ENCODE assay signal across 14 mouse cellular contexts in genomic region chr17:30193615-30194014, GRCm38 (mm10).
DNase-seq lines count a peak whose midpoint lies in the region; ATAC-seq lines count a peak whose summit lies in the region.
"Had no signal": no experiment of that assay in that cellular context is flagged by ENCODE, and none has a peak within 500 bp of the region (broad histone marks: within the 10 kb centered on the region; RNA-seq: fewer than 3 reads in every experiment).

No protein-coding gene starts in this region.

- H3K36me3 ChIP-seq in hindbrain, embryonic 14.5 days (replicated peaks; ENCODE audit: control insufficient read depth, insufficient read depth), result no peaks in the 10 kb centered on the region
- H3K36me3 ChIP-seq in hindbrain, embryonic 16.5 days (ENCODE audit: control insufficient read depth, insufficient read depth, low read length), result no peaks in the 10 kb centered on the region
- peaks cover 3% of the 10 kb centered on the region; the same call in 1 of the 2 replicates for H3K36me3 ChIP-seq in midbrain, embryonic 13.5 days
- H3K36me3 ChIP-seq in midbrain, embryonic 10.5 days, result peaks cover 39% of the 10 kb centered on the region
- no peaks in the 10 kb centered on the region for H3K36me3 ChIP-seq in midbrain, embryonic 16.5 days (ENCODE audit: control insufficient read depth, insufficient read depth, low read length)

- H3K4me1 ChIP-seq in hindbrain, embryonic 14.5 days (replicated peaks; ENCODE audit: control insufficient read depth, insufficient read depth, low read length), result peaks cover 93% of the 10 kb centered on the region
- peaks cover 45% of the 10 kb centered on the region for H3K4me1 ChIP-seq in hindbrain, embryonic 16.5 days (ENCODE audit: control insufficient read depth, insufficient read depth, low read depth, low read length)
- peaks cover 94% of the 10 kb centered on the region for H3K4me1 ChIP-seq in midbrain, embryonic 13.5 days (replicated peaks)
- peaks cover 71% of the 10 kb centered on the region for H3K4me1 ChIP-seq in midbrain, embryonic 10.5 days
- peaks cover 73% of the 10 kb centered on the region for H3K4me1 ChIP-seq in midbrain, embryonic 16.5 days (ENCODE audit: control insufficient read depth, insufficient read depth, low read length)

- no peak overlapping the region for H3K9ac ChIP-seq in hindbrain, embryonic 14.5 days
- no peak overlapping the region for H3K9ac ChIP-seq in hindbrain, embryonic 16.5 days (ENCODE audit: low read depth, low read length)
- no peak overlapping the region for H3K9ac ChIP-seq in midbrain, embryonic 13.5 days (replicated peaks)
- no peak overlapping the region for H3K9ac ChIP-seq in midbrain, embryonic 16.5 days (ENCODE audit: low read depth, low read length)
- H3K9ac ChIP-seq: kidney, embryonic 15.5 days; limb, embryonic 13.5 days; liver, postnatal 0 days had no signal

- no peak overlapping the region for H3K4me3 ChIP-seq in hindbrain, embryonic 14.5 days (replicated peaks; ENCODE audit: low read length)
- H3K4me3 ChIP-seq in hindbrain, embryonic 16.5 days (ENCODE audit: low read length), result no peak overlapping the region
- no peak overlapping the region for H3K4me3 ChIP-seq in midbrain, embryonic 13.5 days (replicated peaks)
- no peak overlapping the region for H3K4me3 ChIP-seq in midbrain, embryonic 10.5 days
- H3K4me3 ChIP-seq in midbrain, embryonic 16.5 days (ENCODE audit: low read depth, low read length), result no peak overlapping the region
- H3K4me3 ChIP-seq: erythroblast, embryonic 14.5 days; kidney, embryonic 15.5 days; limb, embryonic 13.5 days had no signal

- peak; percentile 2 to 5 for DNase-seq in frontal cortex, postnatal 14 days (ENCODE audit: low spot score in 2 of 2)
- DNase-seq in frontal cortex, postnatal 10 days (ENCODE audit: low spot score in 2 of 2), result no peak
- no peak for DNase-seq in hindbrain, embryonic 14.5 days (ENCODE audit: low spot score)
- DNase-seq in midbrain, embryonic 10.5 days (ENCODE audit: low spot score), result no peak
- DNase-seq: adrenal gland, postnatal 25 days; lung, postnatal 36 days had no signal

- H3K27ac ChIP-seq in hindbrain, embryonic 14.5 days, result peak overlapping the region; percentile 78
- no peak overlapping the region for H3K27ac ChIP-seq in hindbrain, embryonic 16.5 days (ENCODE audit: low read depth, low read length)
- H3K27ac ChIP-seq in midbrain, embryonic 13.5 days, result peak overlapping the region; percentile 86
- H3K27ac ChIP-seq in midbrain, embryonic 10.5 days (replicated peaks), result no peak overlapping the region
- H3K27ac ChIP-seq in midbrain, embryonic 16.5 days (ENCODE audit: low read length), result peak overlapping the region; percentile 81
- H3K27ac ChIP-seq: kidney, embryonic 15.5 days; limb, embryonic 13.5 days had no signal

- ATAC-seq in hindbrain, embryonic 14.5 days (ENCODE audit: low FRiP score), result no peak
- no peak for ATAC-seq in hindbrain, embryonic 16.5 days
- no peak for ATAC-seq in midbrain, embryonic 13.5 days
- ATAC-seq in midbrain, embryonic 16.5 days, result no peak
- ATAC-seq in megakaryocyte-erythroid progenitor cell, adult 5-6 weeks (replicated peaks; ENCODE audit: low FRiP score, low TSS enrichment, poor library complexity, severe bottlenecking), result no peak
- ATAC-seq: liver, postnatal 0 days had no signal

- no peaks in the 10 kb centered on the region for H3K9me3 ChIP-seq in hindbrain, embryonic 14.5 days (ENCODE audit: control insufficient read depth, low read length)
- no peaks in the 10 kb centered on the region for H3K9me3 ChIP-seq in hindbrain, embryonic 16.5 days (ENCODE audit: control insufficient read depth, low read length)
- no peaks in the 10 kb centered on the region for H3K9me3 ChIP-seq in midbrain, embryonic 13.5 days
- H3K9me3 ChIP-seq in midbrain, embryonic 10.5 days (replicated peaks), result no peaks in the 10 kb centered on the region
- no peaks in the 10 kb centered on the region for H3K9me3 ChIP-seq in midbrain, embryonic 16.5 days (replicated peaks; ENCODE audit: control insufficient read depth, low read length, poor library complexity, severe bottlenecking)
- H3K9me3 ChIP-seq: kidney, embryonic 15.5 days; limb, embryonic 13.5 days had no signal

- WGBS in hindbrain, embryonic 14.5 days, result 80% methylated on average over 2 of the region's 2 CpGs
- 91% methylated on average over 2 of the region's 2 CpGs for WGBS in hindbrain, embryonic 16.5 days
- WGBS in midbrain, embryonic 13.5 days, result 84% methylated on average over 2 of the region's 2 CpGs
- WGBS in midbrain, embryonic 10.5 days, result 88% methylated on average over 2 of the region's 2 CpGs
- 77% methylated on average over 2 of the region's 2 CpGs for WGBS in midbrain, embryonic 16.5 days

- H3K4me2 ChIP-seq in hindbrain, embryonic 14.5 days (replicated peaks), result no peak overlapping the region
- no peak overlapping the region for H3K4me2 ChIP-seq in hindbrain, embryonic 16.5 days (ENCODE audit: low read length)
- H3K4me2 ChIP-seq in midbrain, embryonic 13.5 days (replicated peaks), result no peak overlapping the region
- H3K4me2 ChIP-seq in midbrain, embryonic 16.5 days (ENCODE audit: low read length), result no peak overlapping the region
- H3K4me2 ChIP-seq: kidney, embryonic 15.5 days; limb, embryonic 13.5 days had no signal

- H3K27me3 ChIP-seq in hindbrain, embryonic 14.5 days (ENCODE audit: control insufficient read depth, insufficient read depth, low read length), result no peaks in the 10 kb centered on the region
- no peaks in the 10 kb centered on the region for H3K27me3 ChIP-seq in hindbrain, embryonic 16.5 days (replicated peaks; ENCODE audit: control insufficient read depth, insufficient read depth, low read length)
- no peaks in the 10 kb centered on the region for H3K27me3 ChIP-seq in midbrain, embryonic 13.5 days
- H3K27me3 ChIP-seq in midbrain, embryonic 10.5 days (ENCODE audit: low read depth, poor library complexity, severe bottlenecking), result no peaks in the 10 kb centered on the region
- H3K27me3 ChIP-seq in midbrain, embryonic 16.5 days (ENCODE audit: control insufficient read depth, insufficient read depth, low read depth, low read length), result no peaks in the 10 kb centered on the region
- H3K27me3 ChIP-seq: kidney, embryonic 15.5 days; limb, embryonic 13.5 days had no signal

Comparison
In these comparisons a context has a peak if more than half of its experiments do, and no peak if none do; other contexts are left out.
1. DNase-seq: peak in frontal cortex, postnatal 14 days (2 of 2); none in frontal cortex, postnatal 10 days (0 of 2), hindbrain, embryonic 14.5 days (single experiment) and midbrain, embryonic 10.5 days (single experiment).
2. H3K27ac ChIP-seq: peak in hindbrain, embryonic 14.5 days (single experiment), midbrain, embryonic 13.5 days (single experiment) and midbrain, embryonic 16.5 days (single experiment); none in hindbrain, embryonic 16.5 days (single experiment) and midbrain, embryonic 10.5 days (single experiment).